ENCODE assay signal across 8 mouse cellular contexts in genomic region chr5:141138771-141139360, GRCm38 (mm10).
DNase-seq lines count a peak whose midpoint lies in the region; ATAC-seq and TF ChIP-seq lines count a peak whose summit lies in the region.
"Had no signal": no experiment of that assay in that cellular context is flagged by ENCODE, and none has a peak within 500 bp of the region (broad histone marks: within the 10 kb centered on the region; RNA-seq: fewer than 3 reads in every experiment).

No protein-coding gene starts in this region.

- H3K4me1 ChIP-seq in forebrain, postnatal 0 days (ENCODE audit: insufficient read depth) = peaks cover 4% of the 10 kb centered on the region; the same call in 1 of the 2 replicates
- H3K4me1 ChIP-seq in limb, embryonic 10.5 days = peaks cover 33% of the 10 kb centered on the region

- H3K27me3 ChIP-seq in forebrain, postnatal 0 days (ENCODE audit: insufficient read depth, low read length) = no peaks in the 10 kb centered on the region
- H3K27me3 ChIP-seq in limb, embryonic 10.5 days (ENCODE audit: low read depth, poor library complexity, severe bottlenecking) = no peaks in the 10 kb centered on the region

- H3K9me3 ChIP-seq in forebrain, postnatal 0 days (ENCODE audit: low read length) = no peaks in the 10 kb centered on the region
- no peaks in the 10 kb centered on the region for H3K9me3 ChIP-seq in limb, embryonic 10.5 days (replicated peaks)

- H3K36me3 ChIP-seq in forebrain, postnatal 0 days (ENCODE audit: insufficient read depth) = no peaks in the 10 kb centered on the region
- no peaks in the 10 kb centered on the region for H3K36me3 ChIP-seq in limb, embryonic 10.5 days

- WGBS in forebrain, postnatal 0 days = 35% methylated on average over 12 of the region's 12 CpGs
- WGBS in limb, embryonic 10.5 days = 62% methylated on average over 12 of the region's 12 CpGs

- peak overlapping the region; percentile 28; the same call in 1 of the 2 replicates for H3K9ac ChIP-seq in forebrain, postnatal 0 days

- peak; percentile 83 for ATAC-seq in forebrain, postnatal 0 days
- no peak for ATAC-seq in megakaryocyte, adult 5-6 weeks (ENCODE audit: poor library complexity, severe bottlenecking)
- no peak for ATAC-seq in megakaryocyte-erythroid progenitor cell, adult 5-6 weeks (replicated peaks; ENCODE audit: low FRiP score, low TSS enrichment, poor library complexity, severe bottlenecking)

- H3K27ac ChIP-seq in forebrain, postnatal 0 days (ENCODE audit: low read depth, low read length) = peak overlapping the region; percentile 55
- H3K27ac ChIP-seq in limb, embryonic 10.5 days = peak overlapping the region; percentile 69

- peak; percentile 8 for DNase-seq in Muller cell, postnatal 12 days (ENCODE audit: inconsistent ontology term)
- DNase-seq in adrenal gland, adult 18-20 months (ENCODE audit: low spot score in 2 of 2) = peak; percentile 25 to 43
- DNase-seq in forebrain, postnatal 0 days = no peak
- DNase-seq in limb, embryonic 10.5 days (ENCODE audit: low spot score) = no peak
- no peak for DNase-seq in urinary bladder, postnatal 36 days (ENCODE audit: low spot score in 2 of 2)
- DNase-seq: spleen, adult 18-20 months had no signal

- no peak for TF ChIP-seq CTCF in forebrain, postnatal 0 days (IDR thresholded peaks at IDR 0.05; ENCODE audit: low read depth)

- no peak overlapping the region for H3K4me3 ChIP-seq in forebrain, postnatal 0 days (ENCODE audit: low read depth, low read length)
- H3K4me3 ChIP-seq in limb, embryonic 10.5 days = peak overlapping the region; percentile 21; the same call in 1 of the 2 replicates

- peak overlapping the region; percentile 23 for H3K4me2 ChIP-seq in forebrain, postnatal 0 days (ENCODE audit: low read depth)

Comparison
In these comparisons a context has a peak if more than half of its experiments do, and no peak if none do; other contexts are left out.
1. DNase-seq: peak in Muller cell, postnatal 12 days (single experiment) and adrenal gland, adult 18-20 months (2 of 2); none in forebrain, postnatal 0 days (single experiment), limb, embryonic 10.5 days (single experiment) and urinary bladder, postnatal 36 days (0 of 2).